Mouse (Mus musculus) thymus, adult 2 months (tissue): ENCODE measurements around the gene Krt90. TPM values are rescaled to one million over a fixed set of nuclear protein-coding genes. Genes with fewer than 3 reads are reported as not detected.
"Not testable (repeated sequence)": the region's sequence is repeated elsewhere in the genome, so short reads cannot be mapped to it uniquely, and the experiment has no call there.

ENCODE experiments used
- DNase-seq: peaks from one replicate; pipeline ENCODE4 v3.0.0; 2021
- H3K27ac ChIP-seq: fragments of 200-500 bp; 2 replicates; pipeline ENCODE4 v1.5.1; 2012; ENCODE audit warnings: low read length, control low read depth; ENCODE audit not compliant: control insufficient read depth, insufficient read depth
- H3K27me3 ChIP-seq: fragments of 200-500 bp; 2 replicates; pipeline ENCODE4 v1.6.1; 2012; ENCODE audit warnings: mild to moderate bottlenecking, low read length, moderate library complexity, mixed read lengths; ENCODE audit not compliant: control insufficient read depth, insufficient read depth
- H3K36me3 ChIP-seq: fragments of 200-500 bp; 2 replicates; pipeline ENCODE4 v1.6.1; 2012; ENCODE audit warnings: mild to moderate bottlenecking, low read length, moderate library complexity; ENCODE audit not compliant: control insufficient read depth, insufficient read depth
- H3K4me1 ChIP-seq: fragments of 200-500 bp; replicated peaks from 2 replicates; pipeline ENCODE4 v1.6.1; 2012; ENCODE audit warnings: low read length; ENCODE audit not compliant: control insufficient read depth, insufficient read depth
- H3K4me3 ChIP-seq: fragments of 200-500 bp; 2 replicates; pipeline ENCODE4 v1.5.1; 2012; ENCODE audit warnings: mild to moderate bottlenecking, low read length, control low read depth, moderate library complexity; ENCODE audit not compliant: control insufficient read depth, insufficient read depth
- CTCF ChIP-seq: fragments of 200-500 bp; IDR thresholded peaks from 2 replicates; pipeline ENCODE4 v1.5.1; 2012; ENCODE audit warnings: mild to moderate bottlenecking, control low read depth, low read length, moderate library complexity, borderline replicate concordance; ENCODE audit not compliant: control insufficient read depth, poor library complexity, insufficient read depth; ENCODE audit errors: extremely low read depth
- POLR2A ChIP-seq: fragments of 200-500 bp; IDR thresholded peaks from 2 replicates; pipeline ENCODE4 v1.6.1; 2012; ENCODE audit warnings: mild to moderate bottlenecking, low read length, control low read depth, moderate library complexity; ENCODE audit not compliant: control insufficient read depth, poor library complexity, insufficient read depth; ENCODE audit errors: extremely low read depth
- WGBS: fragments of 180-500 bp; shearing (Covaris S2); methylation state at CpG from one replicate; pipeline ENCODE4 v1.1.7; 2018; 5-methylcytosine and 5-hydroxymethylcytosine counted together
- polyA plus RNA-seq: library from polyadenylated mRNA; depleted of rRNA; stranded (reverse); fragments of >200 nt; gene quantifications from 2 replicates; pipeline ENCODE4 v1.2.3, GENCODE M21; 2012; rRNA removed

The Krt90 gene
- polyA plus RNA-seq, 1 experiment = 0.16 TPM

DNA sequence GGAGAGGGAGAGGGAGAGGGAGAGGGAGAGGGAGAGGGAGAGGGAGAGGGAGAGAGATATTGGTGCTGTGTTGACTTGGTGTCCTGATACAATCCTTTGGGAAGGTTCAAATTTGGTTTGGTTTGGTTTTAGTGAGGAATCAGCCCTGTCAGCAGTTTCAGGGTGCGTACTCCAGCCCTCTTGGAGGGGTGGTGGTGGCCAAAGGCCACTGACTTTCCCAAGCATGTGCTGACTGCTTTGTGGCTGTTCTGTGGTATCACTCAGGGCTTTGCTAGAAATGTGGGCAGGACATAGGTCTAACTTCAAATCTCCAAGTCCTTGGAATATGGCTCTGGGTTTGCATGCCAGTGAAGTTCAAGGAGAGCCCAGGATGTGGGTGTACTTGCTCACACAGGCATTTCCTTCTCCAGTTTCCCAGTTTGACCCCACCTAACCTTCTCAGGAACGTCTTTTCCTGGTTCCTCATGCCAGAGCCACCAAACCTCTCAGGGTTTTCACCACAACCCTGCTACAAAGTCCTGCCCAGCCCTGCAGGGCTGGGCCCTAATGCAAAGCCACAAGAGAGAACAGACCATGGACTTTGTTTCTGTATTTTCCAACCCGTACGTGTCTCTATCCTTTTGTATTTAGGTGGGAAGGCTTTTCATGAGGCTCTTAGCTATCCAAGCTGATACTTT is 40.1 kb downstream of the Krt90 start:
- Histone ChIP-seq H3K27me3 (no peaks in the 10 kb centered on the region), H3K4me3 (no peak overlapping the region), H3K36me3 (no peaks in the 10 kb centered on the region), H3K27ac (no peak overlapping the region), H3K4me1 (no peaks in the 10 kb centered on the region)
- WGBS = 52% methylated on average over 4 of the region's 4 CpGs
- TF ChIP-seq POLR2A (no peak), CTCF (no peak)
- no peak for DNase-seq

- peak; percentile 47 for DNase-seq
- TF ChIP-seq POLR2A = no peak
- H3K4me1 ChIP-seq = no peaks in the 10 kb centered on the region
- no peaks in the 10 kb centered on the region for H3K36me3 ChIP-seq
- H3K27me3 ChIP-seq = no peaks in the 10 kb centered on the region
- WGBS = 28% methylated on average over 2 of the region's 2 CpGs
- no peak overlapping the region for H3K27ac ChIP-seq
- no peak overlapping the region for H3K4me3 ChIP-seq
These were observed 43.0 kb downstream of the Krt90 start for GRCm38 (mm10) chr15:101519792-101520191.

DNA sequence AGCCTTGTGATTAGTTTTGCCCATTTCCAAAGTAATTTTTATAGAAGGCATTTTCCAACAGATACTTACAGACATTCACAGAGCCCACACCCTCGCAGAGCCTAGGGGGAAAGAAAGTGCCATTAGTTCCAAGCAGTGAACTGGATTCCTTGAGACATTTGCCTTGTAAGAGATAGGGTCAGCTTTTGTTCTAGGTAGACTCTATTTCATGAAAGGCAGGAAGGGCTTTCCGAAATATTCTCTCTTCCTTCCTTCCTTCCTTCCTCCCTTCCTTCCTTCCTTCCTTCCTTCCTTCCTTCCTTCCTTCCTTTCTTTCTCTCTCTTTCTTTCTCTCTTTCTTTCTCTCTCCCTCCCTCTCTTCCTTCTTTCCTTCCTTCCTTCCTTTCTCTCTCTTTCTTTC is 45.6 kb downstream of the Krt90 start, which contains the start of gene Gm49425:
Gm49425 (minus strand) TSS at position 101 of the 400 bp plus-strand sequence.
- not testable (repeated sequence) for H3K27me3 ChIP-seq, DNase-seq, H3K36me3 ChIP-seq, H3K4me3 ChIP-seq, H3K27ac ChIP-seq, H3K4me1 ChIP-seq
- 76% methylated on average over 2 of the region's 2 CpGs for WGBS

DNA sequence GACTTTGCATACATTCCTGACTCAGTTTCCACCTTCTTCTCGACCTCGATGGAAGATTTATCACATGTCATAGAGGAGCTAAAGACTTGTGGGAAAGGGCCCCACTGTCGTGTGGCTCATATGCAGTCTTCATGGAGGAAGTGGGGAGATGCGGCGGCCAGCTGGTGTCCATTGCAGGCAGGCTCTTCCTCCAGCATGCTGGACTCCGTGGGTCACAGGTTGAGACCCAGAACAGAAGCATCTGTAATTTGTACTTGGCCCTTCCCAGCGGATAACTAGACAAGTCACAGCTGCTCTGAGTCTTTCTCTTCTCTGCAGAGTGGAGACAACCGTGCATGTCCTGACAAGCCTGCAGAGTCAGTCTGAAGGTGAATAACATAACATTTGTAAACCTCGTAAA is 54.5 kb downstream of the Krt90 start:
- Histone ChIP-seq H3K4me1 (no peaks in the 10 kb centered on the region), H3K27ac (no peak overlapping the region), H3K36me3 (no peaks in the 10 kb centered on the region), H3K4me3 (no peak overlapping the region), H3K27me3 (no peaks in the 10 kb centered on the region)
- TF ChIP-seq POLR2A = no peak
- no peak for TF ChIP-seq CTCF
- DNase-seq = no peak
- 73% methylated on average over 9 of the region's 9 CpGs for WGBS

DNA sequence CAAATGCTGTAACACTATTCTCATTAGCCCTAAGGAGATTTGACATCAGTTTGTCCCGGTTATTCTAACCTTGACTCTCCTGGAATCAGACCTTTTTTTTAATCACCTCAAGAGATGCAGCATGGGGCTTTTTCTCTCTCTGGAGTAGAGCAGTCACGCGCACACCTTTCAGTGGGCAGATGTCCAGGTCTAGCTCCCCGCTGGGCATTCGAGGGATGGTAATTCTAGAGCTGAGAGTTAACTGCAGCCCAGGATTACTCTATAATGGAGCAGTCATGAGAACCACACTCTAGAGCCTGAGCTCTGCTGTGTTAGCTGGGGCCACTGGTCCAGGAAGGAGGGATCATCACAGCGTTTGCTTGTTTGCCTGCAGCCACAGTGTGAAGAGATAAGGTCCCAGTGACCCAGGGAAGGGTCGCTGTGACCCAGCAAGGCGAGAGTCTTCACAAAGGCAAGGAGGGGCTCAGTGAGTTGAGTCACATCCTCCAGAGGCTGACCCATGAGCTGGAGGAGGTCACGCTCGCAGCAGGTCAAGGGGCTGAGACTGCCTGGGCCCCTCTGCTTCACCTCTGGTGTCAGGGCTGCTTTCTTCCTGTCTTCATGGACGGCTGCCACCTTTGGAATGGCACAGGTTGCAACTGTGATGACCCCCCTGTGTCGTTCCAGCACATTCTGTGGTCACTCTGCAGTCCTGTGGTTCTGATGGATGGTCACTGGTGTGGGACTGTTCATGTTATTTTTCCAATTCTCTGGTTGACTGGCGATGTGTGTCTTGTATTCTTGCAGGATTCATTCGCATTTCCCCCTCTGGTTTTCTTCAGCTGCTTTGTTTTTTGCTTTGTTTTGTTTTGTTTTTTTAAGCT is 55.6 kb downstream of the Krt90 start:
- Histone ChIP-seq H3K36me3 (no peaks in the 10 kb centered on the region), H3K27me3 (no peaks in the 10 kb centered on the region), H3K27ac (no peak overlapping the region), H3K4me3 (no peak overlapping the region), H3K4me1 (no peaks in the 10 kb centered on the region)
- no peak for DNase-seq
- 77% methylated on average over 14 of the region's 14 CpGs for WGBS
- no peak for TF ChIP-seq CTCF
- TF ChIP-seq POLR2A = no peak

Other genes starting within 250 kb of the Krt90 start
- gene Krt80, start 192.8 kb downstream of the Krt90 start, polyA plus RNA-seq = 3.1 and 3.8 TPM in 2 replicates
- 20.8 and 28.3 TPM in 2 replicates for gene Krt7, start 151.9 kb downstream of the Krt90 start, polyA plus RNA-seq
- gene Krt87, start 124.1 kb downstream of the Krt90 start, polyA plus RNA-seq = 0.57 and 0.77 TPM in 2 replicates
- gene Krt88, start 115.2 kb downstream of the Krt90 start, polyA plus RNA-seq = not detected in 2 replicates
- gene Krt81, start 99.2 kb downstream of the Krt90 start, polyA plus RNA-seq = 0.56 and 0.66 TPM in 2 replicates
- gene Krt86, start 89.5 kb downstream of the Krt90 start, polyA plus RNA-seq = 0.18 and 0.35 TPM in 2 replicates
- gene Krt83, start 71.4 kb downstream of the Krt90 start, polyA plus RNA-seq = 0.92 and 1.8 TPM in 2 replicates
- 0.17 and 0.24 TPM in 2 replicates for gene Gm49425, start 45.7 kb downstream of the Krt90 start, polyA plus RNA-seq
- gene Krt84, start 30.1 kb downstream of the Krt90 start, polyA plus RNA-seq = 2.2 and 2.9 TPM in 2 replicates
- gene Krt82, start 12.3 kb downstream of the Krt90 start, polyA plus RNA-seq = 0.05 and 0.13 TPM in 2 replicates
- 0.49 and 0.82 TPM in 2 replicates for gene Krt75, start 11.0 kb upstream of the Krt90 start, polyA plus RNA-seq
- gene Gm5414, start 65.2 kb upstream of the Krt90 start, polyA plus RNA-seq = not detected in 2 replicates
- not detected in 2 replicates for gene Gm5478, start 84.4 kb upstream of the Krt90 start, polyA plus RNA-seq
- 0.68 and 1.1 TPM in 2 replicates for gene Krt6b, start 117.3 kb upstream of the Krt90 start, polyA plus RNA-seq
- 2.3 and 2.4 TPM in 2 replicates for gene Krt6a, start 131.4 kb upstream of the Krt90 start, polyA plus RNA-seq
- 154 and 184 TPM in 2 replicates for gene Krt5, start 149.9 kb upstream of the Krt90 start, polyA plus RNA-seq
- gene Krt71, start 180.2 kb upstream of the Krt90 start, polyA plus RNA-seq = 1.5 and 2.0 TPM in 2 replicates
- 0.08 and 0.34 TPM in 2 replicates for gene Krt72, start 223.5 kb upstream of the Krt90 start, polyA plus RNA-seq
- 0.56 and 0.61 TPM in 2 replicates for gene Krt73, start 239.4 kb upstream of the Krt90 start, polyA plus RNA-seq